Mouse (Mus musculus): ENCODE data around the gene Trp53.

Trp53 gene

GRCm38 (mm10) chr11:69632284-69633089 is 52.3 kb downstream of the Trp53 start, which contains the start of gene Fxr2:
Fxr2 (plus strand) TSS chr11:69632990.
- peak; percentile 100 for DNase-seq (ENCODE audit: low spot score)

DNA sequence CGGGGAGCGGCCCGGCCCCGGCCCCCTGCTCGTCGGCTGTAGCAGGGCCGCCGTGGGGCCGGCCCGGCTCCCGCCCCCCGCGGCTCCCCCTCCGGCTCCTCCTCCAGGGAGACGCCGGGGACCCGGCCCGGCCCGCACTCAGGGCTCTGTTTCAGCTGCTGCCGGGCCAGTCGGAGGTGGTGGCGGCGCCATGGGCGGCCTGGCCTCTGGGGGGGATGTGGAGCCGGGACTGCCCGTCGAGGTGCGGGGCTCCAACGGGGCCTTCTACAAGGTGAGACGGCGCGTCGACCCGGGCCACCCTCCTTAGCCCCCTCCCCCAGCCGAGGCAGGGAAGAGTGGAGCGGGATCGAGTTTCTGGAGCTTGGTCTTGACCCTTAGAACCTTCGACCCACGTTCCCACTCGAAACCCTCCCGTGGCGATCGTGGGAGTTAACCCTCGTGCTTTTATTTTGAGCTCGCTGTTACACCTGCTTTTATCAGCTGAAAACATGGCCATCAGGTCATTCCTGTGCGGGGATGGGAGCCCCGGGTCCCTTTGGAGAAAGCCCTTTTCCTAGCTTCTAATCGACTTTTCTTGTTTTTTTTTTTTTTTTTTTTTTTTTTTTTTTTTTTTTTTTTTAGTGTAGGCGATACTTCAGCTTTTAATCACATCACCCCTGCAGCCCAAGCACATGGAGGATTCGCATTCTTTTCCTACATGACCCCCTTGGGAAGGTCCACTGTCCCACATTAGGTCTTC is 53.1 kb downstream of the Trp53 start:
- DNase-seq (ENCODE audit: low spot score): no peak

- no peak for DNase-seq (ENCODE audit: low spot score)
Observed at GRCm38 (mm10) chr11:69635471-69635870, 55.3 kb downstream of the Trp53 start.

Data from layer of hippocampus, adult 9-10 months (tissue).